Mouse (Mus musculus): ENCODE data around the gene Vps26c.

DNA sequence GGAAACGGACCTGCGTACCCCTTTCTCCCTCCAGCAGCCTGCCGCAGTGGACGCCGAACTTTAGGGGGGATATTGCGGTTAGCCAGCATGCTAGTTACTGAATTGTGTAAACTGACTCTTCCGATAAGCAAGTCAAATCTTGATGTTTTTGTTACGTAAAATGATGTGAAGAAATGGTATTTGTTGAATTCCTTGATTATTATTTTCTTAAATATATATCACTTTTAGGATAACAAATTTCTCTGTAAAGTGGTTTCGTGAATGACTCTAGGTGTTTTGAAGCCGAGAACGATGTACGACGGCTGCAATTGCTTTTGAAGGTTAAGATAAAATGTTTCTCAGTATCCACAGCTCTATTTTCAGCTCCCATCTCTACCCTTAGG is 513 bp upstream of the Vps26c start:
- TF ChIP-seq CTCF (IDR thresholded peaks at IDR 0.05; ENCODE audit: insufficient read depth, low read length), result no peak
- no peak for TF ChIP-seq POLR2A (IDR thresholded peaks at IDR 0.05; ENCODE audit: borderline replicate concordance, extremely low read depth, low read depth, low read length)
